Mouse (Mus musculus) heart, embryonic 14.5 days (tissue): ENCODE measurements around the gene Agk. TPM values are rescaled to one million over a fixed set of nuclear protein-coding genes. Genes with fewer than 3 reads are reported as not detected.

Source experiments
- ATAC-seq: fragments of 200-750 bp; cut with Nextera tagmentation; 2 replicates; pipeline ENCODE4 v1.8.0; 2017; ENCODE audit warnings: low read depth, moderate TSS enrichment; ENCODE audit not compliant: insufficient number of reproducible peaks, insufficient read depth, low FRiP score
- H3K27ac ChIP-seq, 2 experiments: fragments of 200-500 bp in 1 of 2; fragments of 300-500 bp in 1 of 2; sonication (generic) in 1 of 2; replicated peaks in 1 of 2; 2 replicates each; pipeline ENCODE4 v1.5.1; 2012 to 2014; ENCODE audit warnings: low read depth in 2 of 2, low read length in 2 of 2, control low read depth in 1 of 2, mild to moderate bottlenecking in 1 of 2, mixed read lengths in 1 of 2; ENCODE audit not compliant: control insufficient read depth in 1 of 2, insufficient read depth in 1 of 2
- H3K27me3 ChIP-seq: fragments of 300-500 bp; sonication (generic); 2 replicates; pipeline ENCODE4 v1.6.1; 2014; ENCODE audit warnings: mild to moderate bottlenecking, low read length, control low read depth; ENCODE audit not compliant: control insufficient read depth, insufficient read depth
- H3K36me3 ChIP-seq: fragments of 300-500 bp; sonication (generic); 2 replicates; pipeline ENCODE4 v1.6.1; 2014; ENCODE audit warnings: mild to moderate bottlenecking, control low read depth, low read length, mixed read lengths; ENCODE audit not compliant: control insufficient read depth, insufficient read depth
- H3K4me1 ChIP-seq, 2 experiments: fragments of 200-500 bp in 1 of 2; fragments of 300-500 bp in 1 of 2; sonication (generic) in 1 of 2; 2 replicates each; pipeline ENCODE4 v1.6.1; 2012 to 2014; ENCODE audit warnings: low read length in 2 of 2, control low read depth in 1 of 2, mixed read lengths in 1 of 2; ENCODE audit not compliant: control insufficient read depth in 2 of 2, insufficient read depth in 2 of 2
- H3K4me2 ChIP-seq: fragments of 300-500 bp; sonication (generic); 2 replicates; pipeline ENCODE4 v1.6.1; 2014; ENCODE audit warnings: mild to moderate bottlenecking, low read length
- H3K4me3 ChIP-seq, 2 experiments: fragments of 200-500 bp in 1 of 2; fragments of 300-500 bp in 1 of 2; sonication (generic) in 1 of 2; 2 replicates each; pipeline ENCODE4 v1.5.1; 2012 to 2014; ENCODE audit warnings: low read length in 2 of 2, mild to moderate bottlenecking in 2 of 2, control low read depth in 1 of 2, low read depth in 1 of 2, moderate library complexity in 1 of 2; ENCODE audit not compliant: control insufficient read depth in 1 of 2, insufficient read depth in 1 of 2
- H3K9ac ChIP-seq: fragments of 300-500 bp; sonication (generic); 2 replicates; pipeline ENCODE4 v1.6.1; 2014; ENCODE audit warnings: mild to moderate bottlenecking, low read length
- H3K9me3 ChIP-seq: fragments of 300-500 bp; sonication (generic); 2 replicates; pipeline ENCODE4 v1.6.1; 2016; ENCODE audit warnings: low read length, control low read depth; ENCODE audit not compliant: control insufficient read depth
- WGBS: fragments of 180-500 bp; shearing (Covaris S2); extraction: QIAGEN DNeasy Blood & Tissue Kit; methylation state at CpG from one replicate; pipeline ENCODE4 v1.1.7; 2014; 5-methylcytosine and 5-hydroxymethylcytosine counted together
- polyA plus RNA-seq: library from polyadenylated mRNA; unstranded; fragments of >200 nt; fragmentation: Nextera tagmentation; extraction: Ambion mirVana; gene quantifications from 2 replicates; pipeline ENCODE4 v1.2.1, GENCODE M21; 2014

The Agk gene
- polyA plus RNA-seq, 1 experiment from 2014 or later, result 43.7 TPM

- Histone ChIP-seq H3K4me3 (no peak overlapping the region), H3K9ac (no peak overlapping the region), H3K4me1 (peaks cover 0 to 3% of the 10 kb centered on the region in 2 experiments; a peak in 1 of 4 replicates), H3K27me3 (no peaks in the 10 kb centered on the region), H3K36me3 (peaks cover 32% of the 10 kb centered on the region), H3K4me2 (no peak overlapping the region), H3K27ac (no peak overlapping the region), H3K9me3 (no peaks in the 10 kb centered on the region)
- ATAC-seq, result no peak
- 44% methylated on average over 3 of the region's 3 CpGs for WGBS
Observed at GRCm38 (mm10) chr6:40385682-40386081, 60.7 kb downstream of the Agk start.

DNA sequence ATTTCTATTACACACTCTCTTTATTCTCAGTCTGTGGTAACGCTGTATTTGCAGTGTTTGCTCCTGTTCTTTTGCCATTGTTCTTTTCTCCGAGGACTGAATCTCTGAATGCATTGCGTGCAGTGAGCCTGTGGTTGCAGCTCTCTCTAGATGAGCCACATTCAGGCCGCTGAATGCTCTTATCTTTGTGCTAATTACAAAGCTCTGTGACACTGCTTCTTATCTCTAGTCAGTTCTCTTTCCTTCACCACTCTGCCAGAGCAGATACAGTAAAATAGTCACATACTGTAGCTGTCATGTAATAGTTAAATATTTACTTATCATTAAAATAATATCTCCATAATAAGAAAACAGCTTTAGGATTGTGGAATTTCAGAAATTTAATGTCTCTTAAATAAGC, 63.7 kb downstream of the Agk start:
- Histone ChIP-seq H3K36me3 (peaks cover 23% of the 10 kb centered on the region; the same call in 1 of the 2 replicates), H3K27me3 (no peaks in the 10 kb centered on the region), H3K4me2 (0 out of 2 replicates have a peak overlapping the region, but pooled peaks have one; percentile 30), H3K4me3 (no peak overlapping the region), H3K9me3 (no peaks in the 10 kb centered on the region), H3K4me1 (peaks cover 0 to 3% of the 10 kb centered on the region in 2 experiments; a peak in 1 of 4 replicates), H3K9ac (no peak overlapping the region), H3K27ac (no peak overlapping the region)
- 18% methylated on average over 4 of the region's 4 CpGs for WGBS
- ATAC-seq, result no peak

DNA sequence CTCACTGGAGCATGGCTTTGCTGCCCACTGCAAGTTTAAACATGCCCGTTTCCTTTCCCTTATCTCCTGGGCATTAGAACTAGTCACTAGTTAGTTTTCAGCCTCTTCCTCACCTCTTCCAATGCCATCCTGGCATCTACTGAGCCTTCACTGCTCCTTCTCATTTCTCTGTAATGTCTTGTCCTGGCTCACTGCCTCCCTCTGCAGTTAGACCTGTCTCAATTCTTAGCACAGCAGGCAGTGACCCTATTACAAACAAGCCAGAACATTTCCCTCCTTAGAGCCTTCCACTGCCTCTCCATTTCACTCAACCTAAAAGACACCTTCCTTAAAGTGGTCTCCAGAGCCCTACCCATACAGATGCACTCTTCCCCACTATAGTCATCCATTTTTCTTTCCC, 66.0 kb downstream of the Agk start:
- H3K9ac ChIP-seq, result no peak overlapping the region
- ATAC-seq, result no peak
- 58% methylated on average over 1 of the region's 1 CpGs for WGBS

DNA sequence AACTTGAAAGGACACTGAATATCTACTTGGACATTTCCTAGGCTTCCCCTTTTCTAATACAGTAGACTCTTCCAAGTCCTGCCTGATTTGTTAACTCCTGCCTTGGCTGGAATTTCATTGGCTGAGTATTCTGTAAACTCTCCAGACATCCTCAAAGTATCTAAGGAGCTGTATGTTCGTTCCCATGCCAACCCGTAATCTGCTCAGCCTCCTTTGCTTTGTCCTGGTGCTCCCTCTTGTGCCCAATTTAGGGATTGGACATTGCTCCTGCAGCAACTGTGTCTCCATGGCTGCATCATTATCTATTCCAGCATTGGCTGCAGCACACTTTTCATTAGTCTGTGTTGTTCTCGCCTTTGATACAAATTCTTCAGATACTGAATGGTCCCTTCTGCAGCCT, 68.2 kb downstream of the Agk start:
- 27% methylated on average over 3 of the region's 3 CpGs for WGBS
- peak; percentile 73; the same call in 1 of the 2 replicates for ATAC-seq
- Histone ChIP-seq H3K27ac (no peak overlapping the region), H3K4me2 (no peak overlapping the region), H3K4me3 (no peak overlapping the region), H3K36me3 (peaks cover 31% of the 10 kb centered on the region), H3K9ac (no peak overlapping the region), H3K4me1 (peaks cover 0 to 1% of the 10 kb centered on the region in 2 experiments; a peak in 1 of 4 replicates), H3K9me3 (no peaks in the 10 kb centered on the region), H3K27me3 (no peaks in the 10 kb centered on the region)

More for the DNA sequence above, 66.0 kb downstream of the Agk start:
- H3K4me1 ChIP-seq, result peaks cover 0 to 3% of the 10 kb centered on the region in 2 experiments; a peak in 1 of 4 replicates
- H3K4me3 ChIP-seq, result no peak overlapping the region
- peaks cover 29% of the 10 kb centered on the region for H3K36me3 ChIP-seq
- H3K27ac ChIP-seq, result no peak overlapping the region
- no peak overlapping the region for H3K4me2 ChIP-seq
- no peaks in the 10 kb centered on the region for H3K27me3 ChIP-seq
- H3K9me3 ChIP-seq, result no peaks in the 10 kb centered on the region

GRCm38 (mm10) chr6:40402031-40402430, 77.1 kb downstream of the Agk start:
- Histone ChIP-seq H3K4me2 (no peak overlapping the region), H3K4me3 (no peak overlapping the region), H3K9ac (no peak overlapping the region), H3K27me3 (no peaks in the 10 kb centered on the region), H3K36me3 (peaks cover 59% of the 10 kb centered on the region), H3K27ac (no peak overlapping the region), H3K9me3 (peaks cover 7% of the 10 kb centered on the region; the same call in 1 of the 2 replicates), H3K4me1 (peaks cover 0 to 3% of the 10 kb centered on the region in 2 experiments; a peak in 1 of 4 replicates)
- 97% methylated on average over 2 of the region's 2 CpGs for whole genome bisulfite sequencing
- no peak for ATAC-seq

- no peak for ATAC-seq
- no peak overlapping the region for H3K4me2 ChIP-seq
- no peak overlapping the region for H3K9ac ChIP-seq
- H3K4me3 ChIP-seq, result no peak overlapping the region
- no peak overlapping the region for H3K27ac ChIP-seq
- peaks cover 3% of the 10 kb centered on the region; the same call in 1 of the 2 replicates for H3K9me3 ChIP-seq
- WGBS, result 71% methylated on average over 4 of the region's 4 CpGs
- peaks cover 52% of the 10 kb centered on the region for H3K36me3 ChIP-seq
- no peaks in the 10 kb centered on the region for H3K27me3 ChIP-seq
- peaks cover 0 to 3% of the 10 kb centered on the region in 2 experiments; a peak in 1 of 4 replicates for H3K4me1 ChIP-seq
Observed at GRCm38 (mm10) chr6:40403640-40404285, 78.8 kb downstream of the Agk start.

DNA sequence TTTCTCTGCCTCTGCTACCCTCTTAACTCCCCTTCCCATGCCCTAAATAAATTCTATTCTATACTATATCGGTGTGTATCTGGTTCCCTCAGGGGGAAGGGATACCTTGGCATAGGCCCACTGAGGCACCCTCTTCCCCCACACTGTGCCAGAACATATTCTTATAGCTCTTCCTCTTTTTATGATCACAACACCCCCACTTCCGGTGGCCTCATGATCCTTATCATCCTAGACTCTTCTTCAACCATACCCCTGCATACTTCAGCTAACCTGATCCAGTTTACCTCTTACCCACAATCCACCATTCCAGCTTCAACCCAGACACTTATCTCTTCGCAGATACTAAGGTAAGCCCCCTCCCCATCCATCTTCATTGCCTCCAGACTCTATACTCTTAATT, 86.1 kb downstream of the Agk start:
- Histone ChIP-seq H3K27ac (no peak overlapping the region), H3K4me1 (no peaks in the 10 kb centered on the region)

More for the DNA sequence above, 86.1 kb downstream of the Agk start:
- Histone ChIP-seq H3K4me3 (no peak overlapping the region), H3K27me3 (no peaks in the 10 kb centered on the region), H3K36me3 (0 out of 2 replicates have a peak, but pooled peaks cover 19% of the 10 kb centered on the region), H3K9me3 (no peaks in the 10 kb centered on the region), H3K9ac (no peak overlapping the region), H3K4me2 (no peak overlapping the region)
- no peak for ATAC-seq
- 77% methylated on average over 3 of the region's 3 CpGs for WGBS
